Mouse (Mus musculus) forebrain, embryonic 10.5 days (tissue): Measurements from ENCODE around the gene Ccdc155. TPM values are rescaled to one million over a fixed set of nuclear protein-coding genes. Genes with fewer than 3 reads are reported as not detected.

Source experiments
- DNase-seq: peaks from one replicate; pipeline ENCODE4 v3.0.0-alpha.2; 2017; ENCODE audit warnings: low spot score; ENCODE audit errors: extremely low spot score
- H3K27ac ChIP-seq: fragments of 300-500 bp; sonication (generic); 2 replicates; pipeline ENCODE4 v1.5.1; 2016; ENCODE audit warnings: mild to moderate bottlenecking
- H3K27me3 ChIP-seq: fragments of 300-500 bp; sonication (generic); 2 replicates; pipeline ENCODE4 v1.6.1; 2016; ENCODE audit warnings: mild to moderate bottlenecking; ENCODE audit not compliant: poor library complexity, severe bottlenecking
- H3K36me3 ChIP-seq: fragments of 300-500 bp; sonication (generic); replicated peaks from 2 replicates; pipeline ENCODE4 v1.6.1; 2016; ENCODE audit warnings: mild to moderate bottlenecking, moderate library complexity
- H3K4me1 ChIP-seq: fragments of 300-500 bp; sonication (generic); 2 replicates; pipeline ENCODE4 v1.6.1; 2016
- H3K4me3 ChIP-seq: fragments of 300-500 bp; sonication (generic); 2 replicates; pipeline ENCODE4 v1.5.1; 2016; ENCODE audit warnings: mild to moderate bottlenecking, moderate library complexity
- H3K9me3 ChIP-seq: fragments of 300-500 bp; sonication (generic); 2 replicates; pipeline ENCODE4 v1.6.1; 2016; ENCODE audit warnings: mild to moderate bottlenecking, moderate library complexity
- WGBS: fragments of 180-500 bp; shearing (Covaris S2); methylation state at CpG from one replicate; pipeline ENCODE4 v1.1.7; 2016; 5-methylcytosine and 5-hydroxymethylcytosine counted together
- polyA plus RNA-seq: library from polyadenylated mRNA; unstranded; fragments of >200 nt; fragmentation: Nextera tagmentation; extraction: Ambion mirVana; gene quantifications from 2 replicates; pipeline ENCODE4 v1.2.1, GENCODE M21; 2016

Ccdc155 gene
- polyA plus RNA-seq, 1 experiment from 2014 or later = 0.66 TPM

GRCm38 (mm10) chr7:45193871-45194785, 10.6 kb downstream of the Ccdc155 start:
- no peaks in the 10 kb centered on the region for H3K9me3 ChIP-seq
- no peak overlapping the region for H3K27ac ChIP-seq
- DNase-seq = no peak
- no peaks in the 10 kb centered on the region for H3K36me3 ChIP-seq
- H3K4me3 ChIP-seq = no peak overlapping the region
- H3K4me1 ChIP-seq = peaks cover 45% of the 10 kb centered on the region
- H3K27me3 ChIP-seq = peaks cover 68% of the 10 kb centered on the region
- 81% methylated on average over 17 of the region's 17 CpGs for WGBS

- Histone ChIP-seq H3K4me3 (no peak overlapping the region), H3K27me3 (peaks cover 71% of the 10 kb centered on the region), H3K27ac (no peak overlapping the region), H3K4me1 (peaks cover 41% of the 10 kb centered on the region), H3K36me3 (no peaks in the 10 kb centered on the region), H3K9me3 (no peaks in the 10 kb centered on the region)
- WGBS = 60% methylated on average over 5 of the region's 5 CpGs
- no peak for DNase-seq
Observed at GRCm38 (mm10) chr7:45193406-45193805, 11.3 kb downstream of the Ccdc155 start.

- peaks cover 77% of the 10 kb centered on the region for H3K27me3 ChIP-seq
- DNase-seq = no peak
- 88% methylated on average over 7 of the region's 7 CpGs for WGBS
- peaks cover 38% of the 10 kb centered on the region for H3K4me1 ChIP-seq
- no peak overlapping the region for H3K4me3 ChIP-seq
- no peaks in the 10 kb centered on the region for H3K36me3 ChIP-seq
- no peak overlapping the region for H3K27ac ChIP-seq
- no peaks in the 10 kb centered on the region for H3K9me3 ChIP-seq
Observed at GRCm38 (mm10) chr7:45192585-45193310, 11.9 kb downstream of the Ccdc155 start.

GRCm38 (mm10) chr7:45191803-45192363, 12.8 kb downstream of the Ccdc155 start:
- peak overlapping the region; percentile 40 for H3K27ac ChIP-seq
- H3K27me3 ChIP-seq = peaks cover 77% of the 10 kb centered on the region

GRCm38 (mm10) chr7:45191161-45191560, 13.5 kb downstream of the Ccdc155 start:
- peaks cover 43% of the 10 kb centered on the region for H3K4me1 ChIP-seq
- H3K9me3 ChIP-seq = no peaks in the 10 kb centered on the region
- no peaks in the 10 kb centered on the region for H3K36me3 ChIP-seq
- H3K27me3 ChIP-seq = peaks cover 78% of the 10 kb centered on the region
- no peak for DNase-seq
- no peak overlapping the region for H3K27ac ChIP-seq
- H3K4me3 ChIP-seq = no peak overlapping the region
- WGBS = 84% methylated on average over 2 of the region's 2 CpGs

More at GRCm38 (mm10) chr7:45191803-45192363, 12.8 kb downstream of the Ccdc155 start:
- no peaks in the 10 kb centered on the region for H3K9me3 ChIP-seq
- DNase-seq = no peak
- peaks cover 38% of the 10 kb centered on the region for H3K4me1 ChIP-seq
- H3K4me3 ChIP-seq = no peak overlapping the region
- WGBS = 30% methylated on average over 8 of the region's 8 CpGs
- no peaks in the 10 kb centered on the region for H3K36me3 ChIP-seq

- no peak overlapping the region for H3K27ac ChIP-seq
- peaks cover 44% of the 10 kb centered on the region for H3K4me1 ChIP-seq
- no peaks in the 10 kb centered on the region for H3K36me3 ChIP-seq
- WGBS = 92% methylated on average over 6 of the region's 6 CpGs
- H3K4me3 ChIP-seq = no peak overlapping the region
- no peaks in the 10 kb centered on the region for H3K9me3 ChIP-seq
- DNase-seq = no peak
- peaks cover 83% of the 10 kb centered on the region for H3K27me3 ChIP-seq
Observed at GRCm38 (mm10) chr7:45190186-45190585, 14.5 kb downstream of the Ccdc155 start.

GRCm38 (mm10) chr7:45189600-45189999, 15.1 kb downstream of the Ccdc155 start:
- DNase-seq = no peak
- H3K4me3 ChIP-seq = no peak overlapping the region
- peaks cover 42% of the 10 kb centered on the region for H3K4me1 ChIP-seq
- no peaks in the 10 kb centered on the region for H3K36me3 ChIP-seq
- H3K27ac ChIP-seq = no peak overlapping the region
- no peaks in the 10 kb centered on the region for H3K9me3 ChIP-seq
- peaks cover 89% of the 10 kb centered on the region for H3K27me3 ChIP-seq
- WGBS = 64% methylated on average over 16 of the region's 16 CpGs

- WGBS = 67% methylated on average over 7 of the region's 7 CpGs
- Histone ChIP-seq H3K27me3 (peaks cover 100% of the 10 kb centered on the region), H3K36me3 (no peaks in the 10 kb centered on the region), H3K4me1 (peaks cover 36% of the 10 kb centered on the region), H3K9me3 (no peaks in the 10 kb centered on the region), H3K27ac (no peak overlapping the region), H3K4me3 (no peak overlapping the region)
- DNase-seq = no peak
Observed at GRCm38 (mm10) chr7:45185921-45186320, 18.8 kb downstream of the Ccdc155 start.

- WGBS = 67% methylated on average over 7 of the region's 7 CpGs
- peaks cover 100% of the 10 kb centered on the region for H3K27me3 ChIP-seq
- H3K4me1 ChIP-seq = peaks cover 42% of the 10 kb centered on the region
- DNase-seq = no peak
- no peak overlapping the region for H3K4me3 ChIP-seq
- H3K36me3 ChIP-seq = no peaks in the 10 kb centered on the region
- H3K9me3 ChIP-seq = no peaks in the 10 kb centered on the region
- H3K27ac ChIP-seq = no peak overlapping the region
Observed at GRCm38 (mm10) chr7:45183672-45184071, 21.0 kb downstream of the Ccdc155 start.

- 17% methylated on average over 11 of the region's 11 CpGs for WGBS
- no peaks in the 10 kb centered on the region for H3K9me3 ChIP-seq
- H3K36me3 ChIP-seq = no peaks in the 10 kb centered on the region
- peaks cover 42% of the 10 kb centered on the region for H3K4me1 ChIP-seq
- no peak for DNase-seq
- H3K4me3 ChIP-seq = peak overlapping the region; percentile 45
- peaks cover 100% of the 10 kb centered on the region for H3K27me3 ChIP-seq
- no peak overlapping the region for H3K27ac ChIP-seq
Observed at GRCm38 (mm10) chr7:45182606-45183005, 22.1 kb downstream of the Ccdc155 start.

GRCm38 (mm10) chr7:45182199-45182601, 22.5 kb downstream of the Ccdc155 start:
- 0% methylated on average over 34 of the region's 34 CpGs for WGBS
- H3K4me1 ChIP-seq = peaks cover 42% of the 10 kb centered on the region
- H3K9me3 ChIP-seq = no peaks in the 10 kb centered on the region
- H3K4me3 ChIP-seq = peak overlapping the region; percentile 45
- DNase-seq = peak; percentile 84
- H3K36me3 ChIP-seq = no peaks in the 10 kb centered on the region
- peaks cover 100% of the 10 kb centered on the region for H3K27me3 ChIP-seq
- H3K27ac ChIP-seq = no peak overlapping the region

- no peaks in the 10 kb centered on the region for H3K9me3 ChIP-seq
- H3K27me3 ChIP-seq = peaks cover 100% of the 10 kb centered on the region
- H3K4me1 ChIP-seq = peaks cover 46% of the 10 kb centered on the region
- 3% methylated on average over 35 of the region's 35 CpGs for WGBS
- H3K4me3 ChIP-seq = peak overlapping the region; percentile 45
- no peak overlapping the region for H3K27ac ChIP-seq
- H3K36me3 ChIP-seq = no peaks in the 10 kb centered on the region
- no peak for DNase-seq
Observed at GRCm38 (mm10) chr7:45181540-45181939, 23.2 kb downstream of the Ccdc155 start.
